Mouse (Mus musculus) testis, adult 2 months (tissue): Measurements from ENCODE around the gene Gm20683.

Source experiments
- CTCF ChIP-seq: fragments of 200-500 bp; IDR thresholded peaks from 2 replicates; pipeline ENCODE4 v1.5.1; 2012; ENCODE audit warnings: low read depth, mild to moderate bottlenecking, inconsistent platforms, low read length, moderate library complexity; ENCODE audit not compliant: control insufficient read depth, insufficient read depth, insufficient replicate concordance
- POLR2A ChIP-seq: fragments of 200-500 bp; IDR thresholded peaks from 2 replicates; pipeline ENCODE4 v1.6.1; 2012; ENCODE audit warnings: low read depth, mild to moderate bottlenecking, inconsistent platforms, low read length, moderate library complexity; ENCODE audit not compliant: control insufficient read depth

- no peak for TF ChIP-seq POLR2A
- no peak for TF ChIP-seq CTCF
Observed at GRCm38 (mm10) chr17:25840519-25840918, 1.0 kb downstream of the Gm20683 start.
